Mouse (Mus musculus) heart, embryonic 15.5 days (tissue): ENCODE measurements at regions not wholly inside any gene's neighbourhood (a gene's known extent, or its start where the extent isn't known, plus 50 kb on each side); places are given as distances from the start of the nearest gene placed in this dataset.

Experiments used
- ATAC-seq: fragments of 200-750 bp; cut with Nextera tagmentation; replicated peaks from 2 replicates; pipeline ENCODE4 v1.8.0; 2017; ENCODE audit warnings: low read depth, moderate TSS enrichment; ENCODE audit not compliant: insufficient number of reproducible peaks, insufficient read depth, low FRiP score
- H3K27ac ChIP-seq: fragments of 300-500 bp; sonication (generic); 2 replicates; pipeline ENCODE4 v1.5.1; 2015; ENCODE audit warnings: mild to moderate bottlenecking, inconsistent platforms
- H3K27me3 ChIP-seq: fragments of 300-500 bp; sonication (generic); 2 replicates; pipeline ENCODE4 v1.6.1; 2015; ENCODE audit warnings: inconsistent platforms
- H3K36me3 ChIP-seq: fragments of 300-500 bp; sonication (generic); 2 replicates; pipeline ENCODE4 v1.6.1; 2015; ENCODE audit warnings: mild to moderate bottlenecking, inconsistent platforms
- H3K4me1 ChIP-seq: fragments of 300-500 bp; sonication (generic); replicated peaks from 2 replicates; pipeline ENCODE4 v1.6.1; 2015; ENCODE audit warnings: inconsistent platforms
- H3K4me2 ChIP-seq: fragments of 300-500 bp; sonication (generic); 2 replicates; pipeline ENCODE4 v1.6.1; 2015; ENCODE audit warnings: inconsistent platforms, mild to moderate bottlenecking, moderate library complexity
- H3K4me3 ChIP-seq: fragments of 300-500 bp; sonication (generic); 2 replicates; pipeline ENCODE4 v1.5.1; 2015; ENCODE audit warnings: mild to moderate bottlenecking, inconsistent platforms
- H3K9ac ChIP-seq: fragments of 300-500 bp; sonication (generic); 2 replicates; pipeline ENCODE4 v1.6.1; 2015; ENCODE audit warnings: mild to moderate bottlenecking, inconsistent platforms
- H3K9me3 ChIP-seq: fragments of 300-500 bp; sonication (generic); replicated peaks from 2 replicates; pipeline ENCODE4 v1.6.1; 2016; ENCODE audit warnings: inconsistent platforms
- WGBS: fragments of 180-500 bp; shearing (Covaris S2); methylation state at CpG from one replicate; pipeline ENCODE4 v1.1.7; 2015; ENCODE audit warnings: mixed read lengths; 5-methylcytosine and 5-hydroxymethylcytosine counted together

DNA sequence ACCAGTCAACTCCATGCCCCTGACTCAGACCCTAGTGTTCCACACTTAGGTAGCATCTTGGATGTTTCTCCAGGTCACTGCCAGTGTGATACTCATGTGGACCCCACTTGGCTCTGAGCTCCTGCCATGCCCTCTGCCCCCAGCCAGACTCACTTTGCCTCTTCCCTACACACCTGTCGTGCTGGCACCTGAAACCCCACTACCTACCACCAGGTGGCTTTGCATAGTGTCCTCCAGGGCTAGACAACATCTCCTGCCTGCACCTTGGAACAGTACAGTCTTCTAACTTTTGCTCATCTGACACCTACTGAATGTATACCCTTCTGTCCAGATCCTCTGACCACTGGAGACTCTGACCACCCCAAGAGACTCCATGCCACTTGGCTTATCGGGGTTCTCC, 80.6 kb downstream of the Fam53a start:
- Histone ChIP-seq H3K9ac (no peak overlapping the region), H3K27me3 (peaks cover 5% of the 10 kb centered on the region; the same call in 1 of the 2 replicates), H3K36me3 (no peaks in the 10 kb centered on the region), H3K4me2 (no peak overlapping the region), H3K27ac (no peak overlapping the region), H3K4me1 (no peaks in the 10 kb centered on the region), H3K4me3 (no peak overlapping the region), H3K9me3 (no peaks in the 10 kb centered on the region)
- WGBS: 62% methylated on average over 2 of the region's 2 CpGs
- ATAC-seq: no peak; the same call in 1 of the 2 replicates

GRCm38 (mm10) chr5:33543372-33543771, 86.1 kb downstream of the Fam53a start:
- Histone ChIP-seq H3K9ac (no peak overlapping the region), H3K9me3 (no peaks in the 10 kb centered on the region), H3K27me3 (peaks cover 49% of the 10 kb centered on the region), H3K27ac (no peak overlapping the region), H3K4me1 (no peaks in the 10 kb centered on the region), H3K36me3 (no peaks in the 10 kb centered on the region), H3K4me3 (no peak overlapping the region), H3K4me2 (no peak overlapping the region)
- WGBS: 13% methylated on average over 5 of the region's 5 CpGs
- ATAC-seq: 0 out of 2 replicates have a peak, but pooled peaks have one; percentile 31

GRCm38 (mm10) chr5:33542643-33543042, 86.8 kb downstream of the Fam53a start:
- Histone ChIP-seq H3K27me3 (peaks cover 54% of the 10 kb centered on the region), H3K36me3 (no peaks in the 10 kb centered on the region), H3K9me3 (no peaks in the 10 kb centered on the region), H3K9ac (no peak overlapping the region), H3K4me2 (no peak overlapping the region), H3K27ac (no peak overlapping the region), H3K4me3 (no peak overlapping the region), H3K4me1 (no peaks in the 10 kb centered on the region)
- ATAC-seq: no peak
- 94% methylated on average over 3 of the region's 3 CpGs for WGBS

DNA sequence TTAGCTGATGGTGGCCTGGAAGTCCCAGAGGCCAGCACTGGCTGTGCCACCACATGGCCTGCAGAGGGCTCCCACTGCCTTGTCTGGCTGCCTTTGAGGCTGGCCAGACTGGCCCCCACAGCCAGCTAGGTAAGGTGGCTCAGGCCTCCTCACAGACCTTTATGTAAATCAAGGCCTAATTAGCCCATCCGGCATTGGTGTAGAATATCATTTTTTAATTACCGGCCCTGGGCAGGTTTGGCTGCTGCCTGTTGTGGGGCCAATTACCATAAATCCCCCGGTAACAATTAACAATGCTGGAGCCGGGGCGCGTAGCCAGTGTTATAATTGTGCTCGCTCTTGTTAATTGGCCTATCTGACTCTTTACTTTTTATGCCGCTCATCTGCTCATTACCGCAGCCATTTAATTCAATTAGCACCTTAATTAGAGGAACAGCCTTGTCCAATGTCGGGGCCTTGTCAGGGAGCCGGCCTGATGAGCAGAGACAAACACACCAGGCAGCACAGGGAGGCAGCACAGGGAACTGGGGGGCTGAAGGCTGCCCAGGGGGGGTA, 87.4 kb downstream of the Fam53a start:
- H3K4me3 ChIP-seq: no peak overlapping the region
- no peaks in the 10 kb centered on the region for H3K36me3 ChIP-seq
- no peak overlapping the region for H3K27ac ChIP-seq
- H3K4me1 ChIP-seq: no peaks in the 10 kb centered on the region
- no peak overlapping the region for H3K4me2 ChIP-seq
- H3K9ac ChIP-seq: no peak overlapping the region
- H3K27me3 ChIP-seq: peaks cover 55% of the 10 kb centered on the region
- H3K9me3 ChIP-seq: no peaks in the 10 kb centered on the region
- WGBS: 78% methylated on average over 11 of the region's 11 CpGs
- ATAC-seq: no peak

DNA sequence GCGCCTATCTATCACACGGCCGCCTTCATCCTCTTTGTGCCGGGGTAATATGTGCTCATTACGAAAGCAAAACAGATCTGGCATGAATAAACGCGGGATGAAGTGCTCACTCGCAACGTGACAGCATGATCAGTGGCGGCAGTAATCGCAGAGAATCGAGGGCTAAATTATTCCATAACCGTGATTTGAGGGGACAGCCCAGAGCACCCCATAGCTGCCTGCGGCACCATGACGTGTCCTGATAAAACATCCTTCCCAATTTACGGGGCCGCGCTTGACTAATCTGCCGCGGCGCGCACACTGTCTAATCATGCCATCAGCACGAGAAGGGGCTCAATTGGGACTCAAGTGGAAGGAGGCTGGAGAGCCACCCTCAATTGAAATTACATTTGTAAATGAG, 89.2 kb downstream of the Fam53a start:
- Histone ChIP-seq H3K27ac (no peak overlapping the region), H3K9ac (no peak overlapping the region), H3K9me3 (no peaks in the 10 kb centered on the region), H3K4me1 (no peaks in the 10 kb centered on the region), H3K4me2 (no peak overlapping the region), H3K36me3 (no peaks in the 10 kb centered on the region), H3K4me3 (no peak overlapping the region), H3K27me3 (peaks cover 57% of the 10 kb centered on the region)
- ATAC-seq: no peak
- WGBS: 44% methylated on average over 23 of the region's 23 CpGs

- Histone ChIP-seq H3K27me3 (peaks cover 71% of the 10 kb centered on the region), H3K36me3 (no peaks in the 10 kb centered on the region), H3K4me1 (peaks cover 9% of the 10 kb centered on the region), H3K9ac (no peak overlapping the region), H3K4me3 (no peak overlapping the region), H3K4me2 (no peak overlapping the region), H3K27ac (no peak overlapping the region), H3K9me3 (no peaks in the 10 kb centered on the region)
- no peak for ATAC-seq
- WGBS: 31% methylated on average over 8 of the region's 8 CpGs
Measured at GRCm38 (mm10) chr5:33537429-33537828, 92.0 kb downstream of the Fam53a start.

DNA sequence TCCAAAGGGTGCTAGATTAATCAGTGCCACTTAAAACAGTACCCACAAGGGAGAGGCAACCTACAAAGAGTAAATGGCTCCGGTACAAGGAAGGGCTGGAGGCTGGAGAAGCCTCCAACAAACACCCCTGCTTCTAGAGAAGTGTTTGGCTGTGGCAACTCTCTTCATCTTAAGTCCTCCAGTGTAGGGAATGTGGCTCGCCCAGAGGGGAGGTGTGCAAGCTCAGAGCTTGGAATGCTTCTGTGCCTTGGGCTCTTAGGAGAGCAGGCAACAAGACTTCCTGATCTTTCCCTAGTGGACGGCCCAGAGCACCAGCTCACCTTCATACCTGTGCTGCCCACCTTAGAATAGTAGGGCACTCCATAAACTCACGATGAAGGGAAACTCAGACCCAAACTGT, 92.4 kb downstream of the Fam53a start:
- ATAC-seq: no peak
- no peak overlapping the region for H3K4me2 ChIP-seq
- whole genome bisulfite sequencing: 64% methylated on average over 4 of the region's 4 CpGs
- H3K36me3 ChIP-seq: no peaks in the 10 kb centered on the region
- peaks cover 9% of the 10 kb centered on the region for H3K4me1 ChIP-seq
- no peaks in the 10 kb centered on the region for H3K9me3 ChIP-seq
- no peak overlapping the region for H3K9ac ChIP-seq
- H3K27me3 ChIP-seq: peaks cover 73% of the 10 kb centered on the region
- H3K4me3 ChIP-seq: no peak overlapping the region
- no peak overlapping the region for H3K27ac ChIP-seq

- Histone ChIP-seq H3K4me2 (no peak overlapping the region), H3K27ac (no peak overlapping the region), H3K4me3 (no peak overlapping the region), H3K36me3 (no peaks in the 10 kb centered on the region), H3K27me3 (peaks cover 74% of the 10 kb centered on the region), H3K9me3 (no peaks in the 10 kb centered on the region), H3K4me1 (peaks cover 9% of the 10 kb centered on the region), H3K9ac (no peak overlapping the region)
- no peak for ATAC-seq
- WGBS: 64% methylated on average over 4 of the region's 4 CpGs
Measured at GRCm38 (mm10) chr5:33536261-33536660, 93.2 kb downstream of the Fam53a start.

DNA sequence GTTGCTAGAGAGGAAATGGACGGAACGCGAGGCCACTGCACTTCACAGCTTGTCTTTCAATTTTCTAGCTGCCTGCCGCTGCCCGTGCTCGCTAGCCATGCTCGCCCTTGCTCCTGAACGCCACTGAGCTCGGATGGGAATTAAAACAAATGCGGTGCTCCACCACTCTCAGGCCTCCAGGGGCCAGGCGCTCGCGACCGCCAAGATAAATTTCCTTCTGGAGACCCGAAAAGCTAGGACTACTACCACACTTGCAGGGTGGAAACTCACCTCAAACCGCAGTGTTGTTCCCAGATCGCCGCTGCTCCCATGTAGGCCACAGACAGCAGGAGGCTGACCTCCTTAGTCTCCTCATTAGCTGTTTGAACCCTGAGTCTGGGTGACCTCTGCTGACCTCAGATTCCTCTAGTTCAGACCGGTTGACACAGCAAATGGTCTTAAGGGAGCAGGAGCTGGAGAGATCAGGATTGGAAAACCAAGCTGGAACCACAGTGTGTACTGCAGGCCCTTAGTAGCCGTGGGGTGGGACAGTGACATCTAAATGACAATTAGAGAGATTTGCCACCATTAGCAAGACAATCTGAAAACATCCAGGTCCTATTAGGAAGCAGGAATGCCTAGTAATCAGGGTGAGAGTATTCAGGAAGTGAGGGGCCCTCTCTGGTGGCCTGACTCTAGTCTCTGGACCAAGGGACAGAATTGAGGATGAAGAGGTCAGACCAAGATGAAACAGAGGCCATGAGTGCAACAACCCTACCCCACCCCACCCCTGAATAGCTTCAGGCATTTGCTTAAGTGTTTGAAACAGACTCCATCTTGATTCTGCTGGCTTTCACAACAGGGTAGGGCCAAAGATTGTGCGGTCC, 94.1 kb downstream of the Fam53a start:
- Histone ChIP-seq H3K4me3 (no peak overlapping the region), H3K9ac (no peak overlapping the region), H3K27ac (no peak overlapping the region), H3K4me2 (peak overlapping the region; percentile 31), H3K4me1 (peaks cover 9% of the 10 kb centered on the region), H3K9me3 (no peaks in the 10 kb centered on the region), H3K36me3 (no peaks in the 10 kb centered on the region), H3K27me3 (peaks cover 65% of the 10 kb centered on the region)
- 17% methylated on average over 21 of the region's 21 CpGs for WGBS
- no peak; the same call in 1 of the 2 replicates for ATAC-seq

DNA sequence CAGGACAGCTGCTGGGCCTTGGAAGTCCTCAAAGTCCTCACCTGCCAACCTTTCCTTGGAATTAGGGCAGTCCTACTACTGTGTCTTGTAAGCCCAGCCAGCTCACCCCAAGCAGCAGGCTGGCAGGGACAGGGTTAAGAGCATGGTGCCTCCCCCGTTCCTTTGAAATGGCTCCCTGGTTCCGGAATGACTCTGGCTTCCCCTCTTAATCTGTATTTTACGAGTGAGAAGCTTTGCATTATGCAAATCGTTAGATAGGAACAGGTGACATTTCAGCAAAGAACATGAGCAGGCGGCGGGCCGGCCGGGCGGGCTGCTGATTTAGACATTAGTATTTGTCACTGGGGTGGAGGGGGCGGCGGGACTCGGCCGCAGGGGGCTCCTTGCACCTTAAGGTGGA, 95.1 kb downstream of the Fam53a start:
- H3K9ac ChIP-seq: no peak overlapping the region
- H3K27ac ChIP-seq: no peak overlapping the region
- peaks cover 55% of the 10 kb centered on the region for H3K27me3 ChIP-seq
- H3K36me3 ChIP-seq: no peaks in the 10 kb centered on the region
- no peak overlapping the region for H3K4me3 ChIP-seq
- WGBS: 10% methylated on average over 13 of the region's 13 CpGs
- H3K9me3 ChIP-seq: no peaks in the 10 kb centered on the region
- peak overlapping the region; percentile 31 for H3K4me2 ChIP-seq
- ATAC-seq: no peak
- peaks cover 17% of the 10 kb centered on the region for H3K4me1 ChIP-seq

GRCm38 (mm10) chr5:33533185-33533584, 96.2 kb downstream of the Fam53a start:
- Histone ChIP-seq H3K36me3 (no peaks in the 10 kb centered on the region), H3K4me2 (no peak overlapping the region), H3K4me3 (no peak overlapping the region), H3K9me3 (no peaks in the 10 kb centered on the region), H3K27me3 (peaks cover 48% of the 10 kb centered on the region), H3K9ac (no peak overlapping the region), H3K4me1 (peaks cover 23% of the 10 kb centered on the region), H3K27ac (no peak overlapping the region)
- no peak for ATAC-seq
- WGBS: 91% methylated on average over 4 of the region's 4 CpGs

- ATAC-seq: no peak
- Histone ChIP-seq H3K4me2 (no peak overlapping the region), H3K9me3 (no peaks in the 10 kb centered on the region), H3K27me3 (peaks cover 42% of the 10 kb centered on the region), H3K4me1 (peaks cover 23% of the 10 kb centered on the region), H3K36me3 (no peaks in the 10 kb centered on the region), H3K9ac (no peak overlapping the region), H3K27ac (no peak overlapping the region), H3K4me3 (no peak overlapping the region)
- WGBS: 92% methylated on average over 1 of the region's 1 CpGs
Measured at GRCm38 (mm10) chr5:33531263-33531662, 97.5 kb upstream of the Nkx1-1 start.
